Mouse (Mus musculus) heart, adult 2 months (tissue): ENCODE results near the gene Plet1. TPM values are rescaled to one million over a fixed set of nuclear protein-coding genes. Genes with fewer than 3 reads are reported as not detected.

Experiments used
- DNase-seq, 2 experiments: peaks; one replicate each; pipeline ENCODE4 v3.0.0; 2021
- H3K27ac ChIP-seq: fragments of 200-600 bp; 2 replicates; pipeline ENCODE4 v1.8.1; 2022
- H3K27me3 ChIP-seq: fragments of 200-500 bp; 2 replicates; pipeline ENCODE4 v1.6.1; 2012; ENCODE audit warnings: mild to moderate bottlenecking, low read length, inconsistent platforms, mixed read lengths; ENCODE audit not compliant: control insufficient read depth, insufficient read depth
- H3K36me3 ChIP-seq: fragments of 200-500 bp; 2 replicates; pipeline ENCODE4 v1.6.1; 2012; ENCODE audit warnings: low read length, inconsistent platforms; ENCODE audit not compliant: control insufficient read depth, insufficient read depth
- H3K4me1 ChIP-seq: fragments of 200-500 bp; 2 replicates; pipeline ENCODE4 v1.6.1; 2011; ENCODE audit warnings: low read length; ENCODE audit not compliant: control insufficient read depth, insufficient read depth
- H3K4me3 ChIP-seq: fragments of 200-600 bp; 2 replicates; pipeline ENCODE4 v1.8.1; 2022
- H3K79me2 ChIP-seq: fragments of 200-500 bp; replicated peaks from 2 replicates; pipeline ENCODE4 v1.6.1; 2012; ENCODE audit warnings: mild to moderate bottlenecking, inconsistent platforms, low read length, moderate library complexity, mixed read lengths; ENCODE audit not compliant: control insufficient read depth, insufficient read depth
- H3K9ac ChIP-seq: fragments of 200-500 bp; 2 replicates; pipeline ENCODE4 v1.6.1; 2012; ENCODE audit warnings: low read depth, mild to moderate bottlenecking, control low read depth, inconsistent platforms, low read length, mixed read lengths
- CTCF ChIP-seq: fragments of 200-600 bp; IDR thresholded peaks from 2 replicates; pipeline ENCODE4 v1.8.1; 2022; ENCODE audit warnings: antibody characterized with exemption, mild to moderate bottlenecking, moderate library complexity
- EP300 ChIP-seq: fragments of 200-500 bp; IDR thresholded peaks from 2 replicates; pipeline ENCODE4 v1.6.1; 2011; ENCODE audit warnings: low read depth, low read length, control low read depth; ENCODE audit not compliant: insufficient read depth
- POLR2A ChIP-seq: fragments of 200-500 bp; IDR thresholded peaks from 2 replicates; pipeline ENCODE4 v1.6.1; 2011; ENCODE audit warnings: mild to moderate bottlenecking, low read depth, low read length, control low read depth; ENCODE audit not compliant: insufficient read depth
- WGBS: fragments of 180-500 bp; shearing (Covaris S2); methylation state at CpG from one replicate; pipeline ENCODE4 v1.1.7; 2018; 5-methylcytosine and 5-hydroxymethylcytosine counted together
- intact Hi-C: fragments of 180-260 bp; cut with DNase I; formaldehyde crosslinking; loops from one replicate; pipeline ENCODE4 v1.15.1; 2025
- polyA plus RNA-seq: library from polyadenylated mRNA; depleted of rRNA; stranded (reverse); fragments of >200 nt; gene quantifications from 2 replicates; pipeline ENCODE4 v1.2.3, GENCODE M21; 2012
- total RNA-seq, 2 experiments: library from RNA; stranded (reverse); gene quantifications; 2 replicates each; pipeline ENCODE4 v1.2.3; 2021

Plet1 gene
- total and polyA plus RNA-seq, 3 experiments = 0.82 to 4.0 (median 2.0) TPM

DNA sequence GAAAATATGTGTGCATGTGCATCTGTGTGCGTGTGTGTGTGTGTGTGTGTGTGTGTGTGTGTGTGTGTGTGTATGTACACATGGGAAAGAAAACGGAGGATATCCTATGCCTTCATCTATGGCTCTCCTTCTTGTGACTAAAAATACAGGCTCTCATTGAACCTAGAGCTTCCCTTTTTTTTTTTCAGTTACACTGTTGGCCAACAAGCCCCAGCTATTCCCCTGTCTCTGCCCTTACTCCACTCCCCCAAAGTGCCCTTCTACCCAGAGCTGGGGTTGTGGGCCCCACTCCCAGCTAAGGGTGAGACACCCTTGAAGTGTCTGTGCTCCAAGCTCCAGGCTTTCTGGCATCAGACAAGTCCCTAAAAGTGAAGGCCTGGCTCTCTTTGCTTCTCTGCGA is 8.6 kb downstream of the Plet1 start:
- no peak for TF ChIP-seq POLR2A
- no peak for TF ChIP-seq CTCF
- TF ChIP-seq EP300 = no peak
- Histone ChIP-seq H3K27ac (no peak overlapping the region), H3K9ac (no peak overlapping the region), H3K79me2 (no peaks in the 10 kb centered on the region), H3K4me1 (0 out of 2 replicates have a peak, but pooled peaks cover 1% of the 10 kb centered on the region), H3K27me3 (no peaks in the 10 kb centered on the region), H3K36me3 (no peaks in the 10 kb centered on the region; the same call in 1 of the 2 replicates), H3K4me3 (no peak overlapping the region)
- no peak for DNase-seq
- WGBS = 84% methylated on average over 3 of the region's 3 CpGs
- intact Hi-C loops = no loop called here

DNA sequence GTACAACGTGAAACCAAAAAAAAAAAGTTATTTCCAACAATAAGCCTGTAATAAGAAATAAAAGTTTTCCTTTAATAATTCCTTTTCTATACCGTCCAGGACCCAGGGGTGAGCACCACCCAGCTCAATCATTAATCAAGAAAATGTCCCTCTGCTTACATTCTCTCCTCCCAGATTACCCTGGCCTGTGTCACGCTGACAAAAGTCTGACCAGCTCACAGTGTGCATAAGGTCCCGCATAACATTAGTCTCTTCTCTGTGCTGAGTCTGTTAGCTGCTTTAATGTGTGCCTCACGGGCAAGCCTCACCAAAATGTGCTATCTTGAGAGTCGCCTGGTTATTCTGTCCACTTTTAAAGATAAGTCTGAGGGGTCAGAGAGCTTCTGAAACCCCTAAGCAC is 11.1 kb downstream of the Plet1 start:
- Histone ChIP-seq H3K4me3 (no peak overlapping the region), H3K79me2 (no peaks in the 10 kb centered on the region), H3K4me1 (0 out of 2 replicates have a peak, but pooled peaks cover 1% of the 10 kb centered on the region), H3K27me3 (no peaks in the 10 kb centered on the region), H3K27ac (no peak overlapping the region), H3K36me3 (no peaks in the 10 kb centered on the region; the same call in 1 of the 2 replicates), H3K9ac (no peak overlapping the region)
- intact Hi-C loops = no loop called here
- 53% methylated on average over 6 of the region's 6 CpGs for WGBS
- DNase-seq = no peak
- no peak for TF ChIP-seq EP300

GRCm38 (mm10) chr9:50507570-50507969 is 13.2 kb downstream of the Plet1 start:
- no peak overlapping the region for H3K9ac ChIP-seq
- H3K27me3 ChIP-seq = no peaks in the 10 kb centered on the region
- H3K4me3 ChIP-seq = no peak overlapping the region
- DNase-seq = peak in 1 of 2 experiments; percentile 6
- H3K27ac ChIP-seq = no peak overlapping the region; the same call in 1 of the 2 replicates
- intact Hi-C loops = no loop called here
- no peaks in the 10 kb centered on the region for H3K79me2 ChIP-seq
- H3K36me3 ChIP-seq = no peaks in the 10 kb centered on the region; the same call in 1 of the 2 replicates
- 0 out of 2 replicates have a peak, but pooled peaks cover 1% of the 10 kb centered on the region for H3K4me1 ChIP-seq
- WGBS = 19% methylated on average over 7 of the region's 7 CpGs
- TF ChIP-seq EP300 (no peak), CTCF (no peak), POLR2A (no peak)

DNA sequence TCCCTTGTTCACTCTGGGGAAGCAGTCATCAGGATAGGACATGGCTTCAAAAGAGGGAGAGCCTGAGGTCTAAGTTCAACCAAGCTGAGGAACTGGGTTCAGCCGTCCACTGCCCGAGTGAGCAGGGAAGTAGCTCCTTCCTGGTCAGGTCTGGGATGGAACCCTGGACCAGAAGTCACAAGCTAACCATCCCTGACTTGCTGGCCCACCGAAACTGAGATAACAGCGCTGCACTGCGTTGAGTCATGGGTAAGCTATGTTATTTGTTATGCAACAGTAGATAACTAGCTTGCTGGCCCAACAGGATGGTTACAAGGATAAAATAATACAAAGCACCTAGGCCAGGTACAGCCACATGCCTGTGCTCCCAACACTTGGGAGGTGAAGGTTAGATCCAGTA is 21.1 kb downstream of the Plet1 start:
- Histone ChIP-seq H3K27ac (no peak overlapping the region), H3K4me1 (peaks cover 4% of the 10 kb centered on the region), H3K9ac (no peak overlapping the region), H3K79me2 (no peaks in the 10 kb centered on the region), H3K36me3 (no peaks in the 10 kb centered on the region), H3K4me3 (no peak overlapping the region), H3K27me3 (no peaks in the 10 kb centered on the region)
- no peak for TF ChIP-seq POLR2A
- no peak for TF ChIP-seq CTCF
- no peak for TF ChIP-seq EP300
- intact Hi-C loops = no loop called here
- WGBS = 20% methylated on average over 5 of the region's 5 CpGs
- DNase-seq = no peak

GRCm38 (mm10) chr9:50518781-50519180 is 24.5 kb downstream of the Plet1 start:
- Histone ChIP-seq H3K4me1 (peaks cover 4% of the 10 kb centered on the region), H3K9ac (no peak overlapping the region), H3K27ac (no peak overlapping the region; the same call in 1 of the 2 replicates), H3K79me2 (no peaks in the 10 kb centered on the region), H3K36me3 (peaks cover 5% of the 10 kb centered on the region; the same call in 1 of the 2 replicates), H3K27me3 (no peaks in the 10 kb centered on the region), H3K4me3 (no peak overlapping the region)
- intact Hi-C loops = no loop called here
- TF ChIP-seq CTCF = peak; percentile 67
- TF ChIP-seq POLR2A = no peak
- TF ChIP-seq EP300 = no peak
- 24% methylated on average over 2 of the region's 2 CpGs for WGBS
- no peak for DNase-seq

GRCm38 (mm10) chr9:50520748-50521147 is 26.4 kb downstream of the Plet1 start:
- Histone ChIP-seq H3K4me3 (no peak overlapping the region), H3K9ac (no peak overlapping the region), H3K4me1 (peaks cover 4% of the 10 kb centered on the region), H3K27me3 (no peaks in the 10 kb centered on the region), H3K27ac (no peak overlapping the region), H3K79me2 (no peaks in the 10 kb centered on the region), H3K36me3 (peaks cover 5% of the 10 kb centered on the region; the same call in 1 of the 2 replicates)
- intact Hi-C loops = loop anchor here (10.0 kb wide), 1 partner anchor 144 kb away; no protein-coding TSS in a partner anchor
- no peak for DNase-seq
- 74% methylated on average over 6 of the region's 6 CpGs for WGBS
- TF ChIP-seq CTCF (no peak), POLR2A (no peak), EP300 (no peak)
